Mouse (Mus musculus): ENCODE results near the gene Chd8. TPM values are rescaled to one million over a fixed set of nuclear protein-coding genes. Genes with fewer than 3 reads are reported as not detected.

Chd8 gene
- total RNA-seq, 2 experiments from 2014 or later: 69.1 to 80.0 TPM

DNA sequence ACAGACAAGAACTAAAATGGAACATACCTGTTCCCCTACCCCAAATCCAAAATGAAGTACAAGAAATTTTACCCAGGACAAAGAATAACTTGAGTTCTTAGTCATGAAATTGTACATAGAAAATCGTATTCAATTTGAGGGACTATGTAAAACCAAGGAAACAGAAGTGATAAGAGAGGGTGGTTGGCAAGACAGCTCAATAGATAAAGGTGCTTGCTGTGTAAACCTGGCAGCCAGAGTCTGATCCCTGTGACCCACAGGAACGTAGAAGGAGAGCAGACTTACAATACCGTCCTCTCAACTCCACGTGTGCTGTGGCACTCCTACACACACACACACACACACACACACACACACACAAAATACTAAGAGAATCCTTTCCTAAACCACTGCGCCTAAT is 40.3 kb downstream of the Chd8 start:
- DNase-seq (ENCODE audit: low spot score in 2 of 2): no peak

DNA sequence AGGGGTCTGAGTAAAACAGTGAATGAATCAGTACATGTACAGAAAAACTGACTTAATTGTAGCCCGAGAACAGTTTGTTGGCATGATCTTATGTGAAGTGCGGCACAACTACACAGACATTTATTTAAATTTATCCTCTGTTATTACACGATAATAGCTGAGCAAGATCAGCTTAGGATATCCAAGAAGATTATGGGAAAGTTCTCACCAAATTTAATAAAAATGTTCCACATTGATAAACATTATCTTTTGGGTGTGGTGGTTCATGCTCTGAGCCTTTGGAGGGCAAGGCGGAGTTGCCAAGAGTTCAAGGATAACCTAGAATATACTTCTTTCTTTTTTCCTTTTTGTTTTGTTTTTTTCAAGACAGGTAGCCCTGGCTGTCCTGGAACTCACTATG is 58.2 kb downstream of the Chd8 start:
- no peak for DNase-seq (ENCODE audit: low spot score in 2 of 2)

GRCm38 (mm10) chr14:52198141-52198540 is 59.4 kb downstream of the Chd8 start:
- DNase-seq (ENCODE audit: low spot score in 2 of 2): no peak

- peak; percentile 75 to 81 for DNase-seq (ENCODE audit: low spot score in 2 of 2)
These were observed 60.3 kb downstream of the Chd8 start, which contains the start of gene Supt16 for GRCm38 (mm10) chr14:52197156-52197878. TSS of gene Supt16 (minus strand) at chr14:52197416.

- DNase-seq (ENCODE audit: low spot score in 2 of 2): no peak
These were observed 61.1 kb downstream of the Chd8 start for GRCm38 (mm10) chr14:52196230-52197155.

DNA sequence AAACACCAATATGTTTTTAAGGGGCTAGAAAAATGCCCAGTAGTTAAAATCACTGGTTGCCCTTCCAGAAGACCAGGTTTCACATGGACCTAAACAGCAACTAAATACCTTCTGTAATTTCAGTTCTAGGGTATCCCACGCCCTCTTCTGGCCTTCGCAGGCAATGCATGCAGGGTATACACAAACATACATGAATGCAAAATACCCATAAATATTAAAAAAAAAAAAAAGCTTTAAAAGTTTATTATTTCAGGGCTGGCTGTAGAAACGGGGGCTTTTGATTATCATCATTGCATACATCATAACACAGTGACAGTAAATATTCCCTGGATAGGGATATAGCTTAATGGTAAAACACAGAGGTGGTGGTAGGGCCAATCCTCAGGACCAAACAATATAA is 61.9 kb downstream of the Chd8 start:
- peak in 1 of 2 experiments; percentile 32 for DNase-seq (ENCODE audit: low spot score in 2 of 2)

GRCm38 (mm10) chr14:52190740-52191359 is 66.7 kb downstream of the Chd8 start:
- DNase-seq (ENCODE audit: low spot score in 2 of 2): peak; percentile 24 to 28

DNA sequence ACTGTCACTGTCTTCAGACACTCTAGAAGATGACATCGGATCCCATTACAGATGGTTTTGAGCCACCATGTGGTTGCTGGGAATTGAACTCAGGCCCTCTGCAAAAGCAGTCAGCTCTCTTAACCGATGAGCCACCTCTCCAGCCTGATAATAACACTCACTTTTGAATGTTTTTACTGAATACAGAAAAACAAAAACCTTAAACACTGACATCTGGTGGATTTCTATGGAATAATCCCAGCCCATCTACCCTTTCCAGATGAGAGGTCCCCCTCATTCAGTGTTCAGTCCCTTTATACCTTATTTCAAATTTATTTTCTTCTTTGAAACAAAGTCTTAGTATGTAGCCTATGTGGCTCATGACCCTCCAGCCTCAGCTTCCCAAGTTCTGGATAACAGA is 68.1 kb downstream of the Chd8 start:
- DNase-seq (ENCODE audit: low spot score in 2 of 2): no peak

DNA sequence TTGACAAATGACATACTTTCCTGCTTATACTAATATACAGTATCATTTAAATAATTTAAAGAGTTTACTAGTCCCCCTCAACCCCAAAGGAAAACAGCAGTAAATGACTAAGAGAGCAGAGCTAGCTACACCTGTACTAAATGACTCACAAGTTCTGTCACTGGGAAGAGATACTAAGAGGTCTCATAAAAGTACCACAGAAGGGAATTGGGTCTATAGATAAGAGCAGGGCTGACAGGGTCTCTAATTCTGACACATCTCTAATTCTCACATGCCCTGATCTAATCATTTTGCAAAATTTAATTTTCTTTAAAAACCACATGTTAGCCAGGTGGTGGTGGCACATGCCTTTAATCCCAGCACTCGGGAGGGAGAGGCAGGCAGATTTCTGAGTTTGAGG is 68.8 kb downstream of the Chd8 start:
- no peak for DNase-seq (ENCODE audit: low spot score in 2 of 2)

- DNase-seq (ENCODE audit: low spot score in 2 of 2): no peak
These were observed 91.0 kb downstream of the Chd8 start for GRCm38 (mm10) chr14:52166571-52166970.

- DNase-seq (ENCODE audit: low spot score in 2 of 2): peak in 1 of 2 experiments; percentile 19
These were observed 96.7 kb downstream of the Chd8 start for GRCm38 (mm10) chr14:52160911-52161310.

DNA sequence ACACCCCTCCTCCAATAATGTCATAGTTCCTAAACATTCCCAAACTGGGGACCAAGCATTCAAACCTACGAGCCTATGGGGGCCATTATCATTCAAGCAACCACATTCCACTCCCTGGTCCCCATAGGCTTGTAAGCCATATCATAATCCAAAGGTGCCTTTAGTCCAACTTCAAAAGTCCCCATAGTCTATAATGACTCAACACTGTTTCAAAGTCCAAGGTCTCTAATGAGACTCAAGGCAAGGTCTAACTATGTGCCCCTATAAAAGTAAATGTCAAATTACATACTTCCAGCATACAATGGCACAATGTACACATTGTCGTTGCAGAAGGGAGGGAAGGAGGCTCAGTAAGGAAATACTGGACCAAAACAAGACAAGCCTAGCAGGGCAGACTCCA is 102.6 kb downstream of the Chd8 start:
- DNase-seq (ENCODE audit: low spot score in 2 of 2): no peak

DNA sequence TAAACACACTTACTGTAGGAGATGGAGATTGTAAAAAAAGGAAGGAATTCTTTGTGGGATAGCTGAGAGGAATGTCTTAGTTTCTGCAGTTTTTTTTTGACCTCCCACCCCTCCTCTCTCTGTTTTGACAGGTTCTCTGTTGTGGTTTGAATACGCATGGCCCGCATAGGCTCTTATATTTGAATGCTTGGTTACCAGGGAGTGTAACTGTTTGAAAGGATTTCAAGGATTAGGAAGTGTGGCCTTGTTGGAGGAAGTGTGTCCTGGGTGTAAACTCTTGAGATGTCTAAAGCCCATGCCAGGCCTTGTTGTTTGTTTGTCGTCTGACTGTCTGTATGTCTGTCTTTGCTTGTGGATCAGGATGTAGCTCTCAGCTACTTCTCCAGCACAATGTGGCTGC is 105.0 kb downstream of the Chd8 start:
- DNase-seq (ENCODE audit: low spot score in 2 of 2): no peak

- no peak for DNase-seq (ENCODE audit: low spot score in 2 of 2)
These were observed 105.4 kb downstream of the Chd8 start for GRCm38 (mm10) chr14:52152179-52152578.

DNA sequence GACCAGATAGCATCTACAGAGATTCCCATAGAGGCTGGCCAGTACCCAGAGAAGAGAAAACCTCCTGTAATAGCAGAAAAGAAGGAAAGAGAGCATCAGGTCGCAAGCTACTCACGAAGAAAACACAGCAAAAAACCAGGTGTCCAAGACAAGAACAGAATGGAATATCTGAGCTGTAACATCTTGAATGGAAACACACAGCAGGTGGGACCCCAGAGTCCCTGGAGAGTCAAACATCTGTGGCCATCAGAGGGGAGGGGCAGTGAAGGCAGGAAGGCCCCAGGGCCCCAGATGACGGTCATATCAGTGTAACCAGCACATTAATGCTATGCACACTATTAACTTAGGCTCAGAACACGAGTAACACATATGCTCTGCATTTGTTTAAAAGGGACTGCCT is 107.7 kb downstream of the Chd8 start:
- DNase-seq (ENCODE audit: low spot score in 2 of 2): no peak

Other genes with a start within 250 kb of the Chd8 start
- gene Tmem253, start 242.1 kb downstream of the Chd8 start, total RNA-seq (2021): 1 to 10 TPM; 2.1 to 2.3 TPM
- 10 to 100 TPM; 53.9 to 61.2 TPM for gene Zfp219, start 237.0 kb downstream of the Chd8 start, total RNA-seq (2021)
- gene Olfr221, start 215.3 kb downstream of the Chd8 start, total RNA-seq (2021): not detected
- gene Hnrnpc, start 153.8 kb downstream of the Chd8 start, total RNA-seq (2021): 100 to 1,000 TPM; 285 to 298 TPM
- gene Rpgrip1, start 147.1 kb downstream of the Chd8 start, total RNA-seq (2021): 1 to 10 TPM in 1 of 2 experiments, under 1 TPM in 1; 0.35 to 1.3 TPM
- gene Supt16, start 60.4 kb downstream of the Chd8 start, total RNA-seq (2021): 10 to 100 TPM; 51.5 to 53.1 TPM
- gene Tox4, start 21.4 kb upstream of the Chd8 start, total RNA-seq (2021): 10 to 100 TPM; 64.5 to 66.0 TPM
- gene Rab2b, start 21.8 kb upstream of the Chd8 start, total RNA-seq (2021): 10 to 100 TPM; 31.4 to 37.6 TPM
- gene Mettl3, start 47.3 kb upstream of the Chd8 start, total RNA-seq (2021): 10 to 100 TPM; 36.6 to 46.3 TPM
- gene Sall2, start 71.0 kb upstream of the Chd8 start, total RNA-seq (2021): 1 to 10 TPM; 4.6 to 5.2 TPM
- not detected for gene Olfr1513, start 98.6 kb upstream of the Chd8 start, total RNA-seq (2021)
- not detected for gene Olfr1512, start 121.4 kb upstream of the Chd8 start, total RNA-seq (2021)
- gene Olfr1511, start 139.6 kb upstream of the Chd8 start, total RNA-seq (2021): not detected
- not detected for gene Olfr1510, start 156.6 kb upstream of the Chd8 start, total RNA-seq (2021)
- not detected for gene Olfr1509, start 185.2 kb upstream of the Chd8 start, total RNA-seq (2021)
- not detected for gene Olfr1508, start 209.7 kb upstream of the Chd8 start, total RNA-seq (2021)
- not detected for gene Olfr1507, start 238.0 kb upstream of the Chd8 start, total RNA-seq (2021)

Data from adrenal gland, adult 18-20 months (tissue).